Mouse (Mus musculus) CH12.LX (cell line): ENCODE results near the gene Shld2. TPM values are rescaled to one million over a fixed set of nuclear protein-coding genes. Genes with fewer than 3 reads are reported as not detected.

Experiments
- DNase-seq: peaks from one replicate; pipeline ENCODE4 v3.0.0-alpha.2; 2013; ENCODE audit errors: extremely low read depth
- H3K27ac ChIP-seq: 2 replicates; pipeline ENCODE4 v1.5.1; 2012; ENCODE audit warnings: low read depth, mild to moderate bottlenecking, control low read depth, moderate library complexity; ENCODE audit not compliant: insufficient read depth
- H3K27me3 ChIP-seq: replicated peaks from 2 replicates; pipeline ENCODE3; 2012; ENCODE audit warnings: inconsistent platforms
- H3K36me3 ChIP-seq, 2 experiments: replicated peaks in 1 of 2; 2 replicates each; pipeline versions ENCODE3 to v1.6.1; 2012; ENCODE audit warnings: inconsistent platforms in 1 of 2, low read length in 1 of 2, mild to moderate bottlenecking in 1 of 2, mixed read lengths in 1 of 2, moderate library complexity in 1 of 2; ENCODE audit not compliant: control insufficient read depth in 1 of 2, insufficient read depth in 1 of 2
- H3K4me1 ChIP-seq, 2 experiments: 2 replicates each; pipeline ENCODE4 v1.6.1; 2012; ENCODE audit warnings: inconsistent platforms in 1 of 2, moderate library complexity in 1 of 2; ENCODE audit not compliant: insufficient read depth in 2 of 2, control insufficient read depth in 1 of 2
- H3K4me2 ChIP-seq: 2 replicates; pipeline ENCODE4 v1.6.1; 2012; ENCODE audit warnings: low read depth, mild to moderate bottlenecking, control low read depth; ENCODE audit not compliant: poor library complexity, insufficient read depth, severe bottlenecking
- H3K4me3 ChIP-seq, 3 experiments: fragments of 150-350 bp in 1 of 3; sonication (generic) in 1 of 3; replicated peaks in 1 of 3; 2 replicates each; pipeline versions ENCODE3 to v1.5.1; 2011 to 2012; ENCODE audit warnings: low read depth in 2 of 3, low read length in 2 of 3, mild to moderate bottlenecking in 2 of 3, moderate library complexity in 2 of 3, control low read depth in 1 of 3, improper control_type of control experiment in 1 of 3, inconsistent platforms in 1 of 3, mixed read lengths in 1 of 3; ENCODE audit not compliant: poor library complexity in 1 of 3
- H3K79me2 ChIP-seq: replicated peaks from 2 replicates; pipeline ENCODE4 v1.6.1; 2012; ENCODE audit warnings: mild to moderate bottlenecking, moderate library complexity; ENCODE audit not compliant: control insufficient read depth, poor library complexity, insufficient read depth, severe bottlenecking; ENCODE audit errors: extremely low read depth
- H3K9ac ChIP-seq: 2 replicates; pipeline ENCODE4 v1.6.1; 2012; ENCODE audit warnings: low read depth, mild to moderate bottlenecking, control low read depth, moderate library complexity; ENCODE audit not compliant: insufficient read depth
- H3K9me3 ChIP-seq: replicated peaks from 2 replicates; pipeline ENCODE3; 2012; ENCODE audit warnings: low read length, inconsistent platforms, mixed read lengths
- CHD1 ChIP-seq: IDR thresholded peaks from 2 replicates; pipeline ENCODE4 v1.6.1; 2012; ENCODE audit warnings: low read depth, low read length, improper control_type of control experiment, inconsistent platforms
- CHD2 ChIP-seq: IDR thresholded peaks from 2 replicates; pipeline ENCODE4 v1.6.1; 2011; ENCODE audit warnings: low read length, improper control_type of control experiment
- CTCF ChIP-seq, 2 experiments: IDR thresholded peaks in 1 of 2; conservative IDR thresholded peaks in 1 of 2; 2 replicates each; pipeline ENCODE4 v1.5.1; 2011 to 2012; ENCODE audit warnings: low read depth in 2 of 2, low read length in 2 of 2, improper control_type of control experiment in 1 of 2, inconsistent platforms in 1 of 2, mild to moderate bottlenecking in 1 of 2, moderate library complexity in 1 of 2
- E2F4 ChIP-seq: IDR thresholded peaks from 2 replicates; pipeline ENCODE4 v1.6.1; 2011; ENCODE audit warnings: low read depth, low read length, improper control_type of control experiment; ENCODE audit not compliant: insufficient replicate concordance
- EP300 ChIP-seq: IDR thresholded peaks from 2 replicates; pipeline ENCODE4 v1.6.1; 2011; ENCODE audit warnings: low read length, improper control_type of control experiment
- ETS1 ChIP-seq: conservative IDR thresholded peaks from 2 replicates; pipeline ENCODE4 v1.6.1; 2012; ENCODE audit warnings: low read depth, mild to moderate bottlenecking, inconsistent platforms, low read length, improper control_type of control experiment, moderate library complexity
- GABPA ChIP-seq: IDR thresholded peaks from 2 replicates; pipeline ENCODE4 v1.6.1; 2012; ENCODE audit warnings: low read depth, low read length, improper control_type of control experiment, inconsistent platforms; ENCODE audit not compliant: insufficient replicate concordance
- HCFC1 ChIP-seq: IDR thresholded peaks from 2 replicates; pipeline ENCODE4 v1.6.1; 2012; ENCODE audit warnings: low read depth, mild to moderate bottlenecking, inconsistent platforms, low read length, improper control_type of control experiment
- IRF4 ChIP-seq: IDR thresholded peaks from 2 replicates; pipeline ENCODE4 v1.6.1; 2014; ENCODE audit warnings: low read depth, mild to moderate bottlenecking, inconsistent platforms, low read length, improper control_type of control experiment
- JUN ChIP-seq: IDR thresholded peaks from 2 replicates; pipeline ENCODE4 v1.6.1; 2011; ENCODE audit warnings: low read depth, mild to moderate bottlenecking, low read length, improper control_type of control experiment, moderate library complexity; ENCODE audit not compliant: insufficient read depth
- JUND ChIP-seq: conservative IDR thresholded peaks from 2 replicates; pipeline ENCODE4 v1.6.1; 2011; ENCODE audit warnings: low read depth, low read length, improper control_type of control experiment
- MAFK ChIP-seq: IDR thresholded peaks from 2 replicates; pipeline ENCODE4 v1.6.1; 2011; ENCODE audit warnings: low read length, improper control_type of control experiment; ENCODE audit not compliant: insufficient replicate concordance
- MXI1 ChIP-seq: IDR thresholded peaks from 2 replicates; pipeline ENCODE4 v1.6.1; 2011; ENCODE audit warnings: mild to moderate bottlenecking, low read depth, low read length, improper control_type of control experiment
- NRF1 ChIP-seq: IDR thresholded peaks from 2 replicates; pipeline ENCODE4 v1.6.1; 2014; ENCODE audit warnings: low read depth, mild to moderate bottlenecking, inconsistent platforms, low read length, improper control_type of control experiment, moderate library complexity
- RAD21 ChIP-seq: IDR thresholded peaks from 2 replicates; pipeline ENCODE4 v1.6.1; 2011; ENCODE audit warnings: low read depth, mild to moderate bottlenecking, low read length, improper control_type of control experiment, moderate library complexity
- RCOR1 ChIP-seq: conservative IDR thresholded peaks from 2 replicates; pipeline ENCODE4 v1.6.1; 2012; ENCODE audit warnings: low read depth, mild to moderate bottlenecking, inconsistent platforms, low read length, improper control_type of control experiment
- SMC3 ChIP-seq: IDR thresholded peaks from 2 replicates; pipeline ENCODE4 v1.6.1; 2011; ENCODE audit warnings: low read depth, low read length, improper control_type of control experiment
- ZC3H11A ChIP-seq: IDR thresholded peaks from 2 replicates; pipeline ENCODE4 v1.6.1; 2012; ENCODE audit warnings: low read depth, mild to moderate bottlenecking, inconsistent platforms, low read length, improper control_type of control experiment
- ZKSCAN1 ChIP-seq: IDR thresholded peaks from 2 replicates; pipeline ENCODE4 v1.6.1; 2012; ENCODE audit warnings: low read depth, inconsistent platforms, low read length, improper control_type of control experiment, borderline replicate concordance
- ZNF384 ChIP-seq: IDR thresholded peaks from 2 replicates; pipeline ENCODE4 v1.6.1; 2012; ENCODE audit warnings: low read depth, low read length, improper control_type of control experiment, inconsistent platforms
- dilution Hi-C: fragments of 300-500 bp; cut with MboI; formaldehyde crosslinking; loops from 2 replicates; pipeline ENCODE4 v1.14.3; 2020; ENCODE audit warnings: low sequenced_read_pairs; ENCODE audit not compliant: extremely low pct_unique_long_range_greater_than_20kb, extremely low pct_ligation_motif_present
- in situ Hi-C: fragments of 300-500 bp; cut with MboI; formaldehyde crosslinking; loops from 3 replicates; pipeline ENCODE4 v1.14.3; 2019; ENCODE audit warnings: low sequenced_read_pairs, low pct_ligation_motif_present, low pct_unique_long_range_greater_than_20kb, mixed read lengths
- polyA plus RNA-seq: library from polyadenylated mRNA; unstranded; fragments of >175 nt; gene quantifications from 2 replicates; pipeline ENCODE4 v1.2.1, GENCODE M21; 2012; ENCODE audit warnings: low read depth; ENCODE audit not compliant: insufficient read length
- total RNA-seq, 2 experiments: library from RNA; depleted of rRNA; stranded (reverse); fragments of 300-350 nt in 1 of 2; fragments of >200 nt in 1 of 2; gene quantifications; 2 replicates each; pipeline ENCODE4 v1.2.3; 2012 to 2014

The Shld2 gene
- total and polyA plus RNA-seq, 3 experiments: 12.0 to 21.8 (median 13.9) TPM

DNA sequence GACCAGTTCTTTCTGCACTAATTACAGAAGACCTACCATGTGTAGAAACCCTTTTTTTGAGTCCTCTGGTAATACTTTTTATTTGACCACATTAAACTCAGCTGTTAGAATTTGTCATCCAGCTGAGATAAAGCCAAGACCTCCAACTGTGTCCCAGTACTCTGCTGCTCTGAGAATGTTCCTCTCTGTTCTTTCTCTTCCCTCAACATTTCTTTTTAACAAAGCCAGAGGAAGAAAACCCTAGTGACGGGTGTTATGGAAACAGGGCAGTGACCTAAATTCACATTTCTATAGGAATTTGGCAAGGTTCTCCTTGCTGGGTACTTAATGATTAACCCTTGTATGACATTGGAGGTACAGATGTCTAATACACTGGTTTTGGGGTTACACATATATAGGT, 29.2 kb upstream of the Shld2 start:
- Histone ChIP-seq H3K9me3 (no peaks in the 10 kb centered on the region), H3K36me3 (peaks cover 58 to 89% of the 10 kb centered on the region in 2 experiments), H3K4me2 (no peak overlapping the region)
- in situ Hi-C loops: no loop called here
- no peak for TF ChIP-seq RAD21
- TF ChIP-seq E2F4: no peak
- no peak for TF ChIP-seq JUND
- no peak for TF ChIP-seq MXI1
- no peak for TF ChIP-seq ZC3H11A
- no peak for TF ChIP-seq ZNF384
- TF ChIP-seq RCOR1: no peak
- TF ChIP-seq HCFC1: no peak
- TF ChIP-seq IRF4: no peak
- TF ChIP-seq CHD2: no peak
- TF ChIP-seq CHD1: no peak
- no peak for TF ChIP-seq EP300
- no peak for TF ChIP-seq JUN
- no peak for TF ChIP-seq ETS1
- TF ChIP-seq NRF1: no peak
- TF ChIP-seq, all 38 proteins: peak for 0
- dilution Hi-C loops: no loop called here
- Histone ChIP-seq H3K4me3 (no peak overlapping the region), H3K4me1 (peaks cover 0 to 10% of the 10 kb centered on the region in 2 experiments; a peak in 1 of 4 replicates), H3K9ac (no peak overlapping the region), H3K27me3 (no peaks in the 10 kb centered on the region), H3K27ac (no peak overlapping the region), H3K79me2 (no peaks in the 10 kb centered on the region)
- no peak for DNase-seq

DNA sequence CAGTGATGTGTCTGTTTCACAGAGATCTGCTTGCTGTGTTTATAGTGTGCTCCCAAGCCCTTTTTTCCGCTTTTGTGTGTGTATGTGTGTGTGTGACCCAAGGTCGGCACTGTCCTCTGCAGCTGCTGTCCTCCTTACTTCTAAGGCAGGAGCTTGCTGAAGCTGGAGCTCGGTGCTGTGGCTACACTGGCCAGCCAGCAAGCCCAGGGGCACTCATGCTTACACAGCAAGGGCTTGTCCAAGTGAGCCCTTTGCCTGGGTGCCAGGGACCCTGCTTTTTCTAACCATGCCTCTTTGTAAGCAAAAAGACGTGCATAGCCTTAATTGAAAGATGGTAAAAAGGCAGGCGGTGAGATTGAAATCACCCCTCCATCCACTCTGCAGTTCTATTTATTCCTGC, 22.2 kb upstream of the Shld2 start:
- peaks cover 55 to 89% of the 10 kb centered on the region in 2 experiments for H3K36me3 ChIP-seq
- H3K79me2 ChIP-seq: no peaks in the 10 kb centered on the region
- in situ Hi-C loops: no loop called here
- no peak overlapping the region for H3K9ac ChIP-seq
- dilution Hi-C loops: no loop called here
- no peak for DNase-seq
- TF ChIP-seq JUN (no peak), NRF1 (no peak), SMC3 (no peak), CTCF (conservative IDR thresholded peaks at IDR 0.05 in 1 of 2, IDR thresholded peaks at IDR 0.05 in 1 of 2; ENCODE audit: low read depth in 2 of 2, low read length in 2 of 2) (no peak), ZNF384 (no peak), ZKSCAN1 (no peak), MAFK (no peak), E2F4 (no peak), GABPA (no peak)
- H3K4me3 ChIP-seq: no peak overlapping the region
- H3K27me3 ChIP-seq: no peaks in the 10 kb centered on the region
- no peak overlapping the region for H3K4me2 ChIP-seq
- no peaks in the 10 kb centered on the region for H3K9me3 ChIP-seq
- H3K4me1 ChIP-seq: peaks cover 0 to 2% of the 10 kb centered on the region in 2 experiments; a peak in 1 of 4 replicates
- H3K27ac ChIP-seq: no peak overlapping the region
